Mouse (Mus musculus): ENCODE results near the gene Gm12789. TPM values are rescaled to one million over a fixed set of nuclear protein-coding genes. Genes with fewer than 3 reads are reported as not detected.
"Not testable (repeated sequence)": the region's sequence is repeated elsewhere in the genome, so short reads cannot be mapped to it uniquely, and the experiment has no call there.

Gene Gm12789
- not detected in 2 replicates for polyA plus RNA-seq (2012; rRNA removed)

DNA sequence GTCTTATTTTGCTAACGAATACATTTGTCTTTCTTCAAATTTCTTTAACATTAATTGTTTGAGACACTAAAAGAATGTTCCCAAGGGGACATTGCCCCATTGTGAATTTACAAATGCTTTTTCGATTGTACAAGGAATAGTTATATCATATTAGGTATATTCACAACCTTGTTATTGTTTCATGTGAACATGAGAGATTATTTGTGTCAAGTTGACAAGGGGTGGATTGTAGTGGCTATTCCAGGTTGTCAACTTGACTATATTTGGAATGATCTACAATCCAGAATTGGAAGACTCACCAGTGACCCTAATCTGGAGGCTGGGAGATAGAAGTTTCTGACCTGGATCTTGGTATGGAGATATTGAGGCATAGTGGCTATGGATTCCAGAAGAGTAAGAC lies at the start of gene Gm12789:
Gm12789 (plus strand) TSS at position 301 of the 400 bp plus-strand sequence.
- H3K4me1 ChIP-seq (ENCODE audit: control insufficient read depth, insufficient read depth, low read length); H3K27ac ChIP-seq (ENCODE audit: insufficient read depth, low read depth, low read length); H3K27me3 ChIP-seq (replicated peaks; ENCODE audit: control insufficient read depth, insufficient read depth, low read length); DNase-seq; H3K4me3 ChIP-seq (ENCODE audit: insufficient read depth, low read depth, low read length); H3K36me3 ChIP-seq (ENCODE audit: control insufficient read depth, insufficient read depth, low read length): not testable (repeated sequence)
- WGBS: 89% methylated on average over 2 of the region's 2 CpGs

DNA sequence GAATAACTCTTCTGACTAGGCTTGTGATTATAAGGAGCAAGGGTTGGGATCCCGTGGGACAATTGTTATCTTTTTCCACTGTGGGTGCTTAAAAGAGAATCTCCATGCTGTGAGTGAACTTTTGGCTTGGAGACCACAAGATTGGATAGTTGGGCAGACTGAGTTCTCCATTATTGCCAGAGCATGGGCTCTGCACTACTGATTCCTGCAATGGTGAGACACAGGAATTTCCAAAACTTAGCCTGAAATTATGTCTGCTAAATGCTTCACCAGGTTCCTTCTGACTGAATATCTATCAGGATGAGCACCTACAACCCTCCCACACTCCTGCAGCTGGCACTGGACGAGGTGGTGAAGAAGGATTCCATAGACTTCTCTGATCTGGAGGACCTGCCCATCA lies 46.3 kb upstream of the Gm12789 start, which contains the start of gene Gm12794:
Gm12794 (plus strand) TSS at position 301 of the 400 bp plus-strand sequence.
- 58% methylated on average over 2 of the region's 2 CpGs for WGBS
- not testable (repeated sequence) for H3K4me1 ChIP-seq (ENCODE audit: control insufficient read depth, insufficient read depth, low read length); H3K4me3 ChIP-seq (ENCODE audit: insufficient read depth, low read depth, low read length); H3K27ac ChIP-seq (ENCODE audit: insufficient read depth, low read depth, low read length); H3K27me3 ChIP-seq (replicated peaks; ENCODE audit: control insufficient read depth, insufficient read depth, low read length); DNase-seq; H3K36me3 ChIP-seq (ENCODE audit: control insufficient read depth, insufficient read depth, low read length)

DNA sequence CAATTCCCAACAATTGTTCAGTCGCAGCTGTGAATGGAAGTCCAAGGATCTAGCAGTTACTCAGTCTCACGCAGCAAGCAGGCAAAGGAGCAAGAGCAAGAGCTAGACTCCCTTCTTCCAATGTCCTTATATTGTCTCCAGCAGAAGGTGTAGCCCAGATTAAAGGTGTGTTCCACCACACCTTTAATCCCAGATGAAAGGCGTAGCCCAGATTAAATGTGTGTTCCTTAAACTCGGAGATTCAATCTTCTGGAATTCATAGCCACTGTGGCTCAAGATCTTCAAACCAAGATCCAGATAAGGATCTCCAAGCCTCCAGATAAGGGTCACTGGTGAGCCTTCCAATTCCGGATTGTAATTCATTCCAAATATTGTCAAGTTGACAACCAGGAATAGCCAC lies 5.5 kb upstream of the Gm12789 start, which contains the start of gene Gm12790:
Gm12790 (minus strand) TSS at position 101 of the 400 bp plus-strand sequence.
- not testable (repeated sequence) for H3K27ac ChIP-seq (ENCODE audit: insufficient read depth, low read depth, low read length); H3K27me3 ChIP-seq (replicated peaks; ENCODE audit: control insufficient read depth, insufficient read depth, low read length); H3K4me3 ChIP-seq (ENCODE audit: insufficient read depth, low read depth, low read length); DNase-seq; H3K36me3 ChIP-seq (ENCODE audit: control insufficient read depth, insufficient read depth, low read length); H3K4me1 ChIP-seq (ENCODE audit: control insufficient read depth, insufficient read depth, low read length)
- 93% methylated on average over 1 of the region's 5 CpGs for WGBS

DNA sequence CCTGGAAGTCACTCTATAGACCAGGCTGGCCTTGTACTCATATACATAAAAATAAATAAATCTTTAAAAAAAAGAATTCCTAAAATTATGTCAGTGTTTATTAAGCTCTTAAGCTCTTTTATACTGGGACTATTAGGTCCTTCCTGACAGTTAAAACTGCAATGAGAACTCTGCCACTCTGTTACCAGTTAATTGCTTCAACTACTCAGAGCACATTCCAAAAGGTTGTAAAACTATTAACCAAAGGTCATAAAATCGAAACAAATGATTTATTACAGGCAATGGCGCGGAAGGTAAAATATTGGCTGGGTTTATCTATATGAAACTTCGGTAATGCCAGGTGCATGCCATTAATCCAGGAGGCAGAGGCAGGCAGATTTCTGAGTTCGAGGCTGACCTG lies 748 bp upstream of the Gm12789 start:
- Histone ChIP-seq H3K27ac (ENCODE audit: insufficient read depth, low read depth, low read length) (no peak overlapping the region), H3K4me3 (ENCODE audit: insufficient read depth, low read depth, low read length) (no peak overlapping the region), H3K36me3 (ENCODE audit: control insufficient read depth, insufficient read depth, low read length) (no peaks in the 10 kb centered on the region), H3K4me1 (ENCODE audit: control insufficient read depth, insufficient read depth, low read length) (no peaks in the 10 kb centered on the region), H3K27me3 (replicated peaks; ENCODE audit: control insufficient read depth, insufficient read depth, low read length) (no peaks in the 10 kb centered on the region)
- TF ChIP-seq POLR2A (IDR thresholded peaks at IDR 0.05; ENCODE audit: low read depth, low read length): no peak
- TF ChIP-seq CTCF (conservative IDR thresholded peaks at IDR 0.05; ENCODE audit: insufficient read depth, insufficient read length, low read depth, low read length): no peak
- 53% methylated on average over 5 of the region's 5 CpGs for WGBS
- DNase-seq: no peak

DNA sequence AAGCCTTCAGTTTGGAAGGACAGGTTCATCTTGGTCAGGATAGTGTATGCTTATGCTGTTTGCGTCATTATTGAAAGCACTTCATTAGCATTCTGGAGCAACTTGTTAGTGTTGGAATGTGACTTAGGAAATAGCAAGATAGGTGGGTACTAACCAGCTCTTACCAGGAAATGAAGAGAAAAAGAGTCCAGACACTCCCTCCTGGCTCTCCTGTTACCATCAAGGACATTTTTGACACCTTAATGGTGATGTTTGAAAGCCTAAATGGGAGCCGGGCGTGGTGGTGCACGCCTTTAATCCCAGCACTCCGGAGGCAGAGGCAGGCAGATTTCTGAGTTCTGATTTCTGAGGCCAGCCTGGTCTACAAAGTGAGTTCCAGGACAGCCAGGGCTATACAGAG lies 11.0 kb downstream of the Gm12789 start:
- TF ChIP-seq POLR2A (IDR thresholded peaks at IDR 0.05; ENCODE audit: low read depth, low read length): no peak
- TF ChIP-seq CTCF (conservative IDR thresholded peaks at IDR 0.05; ENCODE audit: insufficient read depth, insufficient read length, low read depth, low read length): no peak
- Histone ChIP-seq H3K4me1 (ENCODE audit: control insufficient read depth, insufficient read depth, low read length) (no peaks in the 10 kb centered on the region), H3K27ac (ENCODE audit: insufficient read depth, low read depth, low read length) (no peak overlapping the region), H3K4me3 (ENCODE audit: insufficient read depth, low read depth, low read length) (no peak overlapping the region), H3K27me3 (replicated peaks; ENCODE audit: control insufficient read depth, insufficient read depth, low read length) (no peaks in the 10 kb centered on the region), H3K36me3 (ENCODE audit: control insufficient read depth, insufficient read depth, low read length) (no peaks in the 10 kb centered on the region)
- no peak for DNase-seq
- 77% methylated on average over 5 of the region's 5 CpGs for WGBS

DNA sequence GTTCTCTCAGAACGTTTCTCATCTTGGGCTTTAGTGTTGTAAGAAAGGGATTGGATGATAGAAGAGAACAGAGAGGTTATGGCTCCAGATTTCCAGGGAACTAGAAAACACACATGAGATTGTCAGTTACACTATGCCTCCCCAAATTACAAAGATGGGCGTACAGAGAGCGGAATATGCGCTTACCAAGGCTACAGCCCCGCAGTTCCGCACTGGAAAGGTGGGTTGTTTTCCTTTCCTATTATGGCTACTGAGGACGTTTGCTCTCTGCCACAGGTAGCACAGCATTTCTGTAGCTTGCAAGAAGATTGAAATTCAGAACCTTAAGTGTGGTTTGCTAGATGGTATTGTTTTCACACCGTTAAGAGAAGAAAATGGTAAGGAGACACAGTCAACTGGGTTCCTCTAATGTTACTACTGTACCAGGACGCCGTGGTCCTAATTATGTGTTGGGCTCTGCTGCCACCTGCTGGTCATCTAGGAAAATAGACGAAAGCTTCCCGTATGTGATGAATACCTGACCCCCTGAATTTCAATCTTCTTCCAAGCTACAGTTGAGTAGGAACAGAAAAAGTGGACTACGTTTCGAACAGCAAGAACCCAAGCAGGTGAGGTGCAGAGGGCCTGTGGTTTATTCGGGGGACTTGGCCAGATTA lies 12.0 kb downstream of the Gm12789 start:
- Histone ChIP-seq H3K4me3 (ENCODE audit: insufficient read depth, low read depth, low read length) (no peak overlapping the region), H3K36me3 (ENCODE audit: control insufficient read depth, insufficient read depth, low read length) (no peaks in the 10 kb centered on the region), H3K4me1 (ENCODE audit: control insufficient read depth, insufficient read depth, low read length) (no peaks in the 10 kb centered on the region), H3K27ac (ENCODE audit: insufficient read depth, low read depth, low read length) (no peak overlapping the region), H3K27me3 (replicated peaks; ENCODE audit: control insufficient read depth, insufficient read depth, low read length) (no peaks in the 10 kb centered on the region)
- DNase-seq: peak; percentile 69
- 35% methylated on average over 15 of the region's 15 CpGs for WGBS
- TF ChIP-seq POLR2A (IDR thresholded peaks at IDR 0.05; ENCODE audit: low read depth, low read length) (no peak), CTCF (conservative IDR thresholded peaks at IDR 0.05; ENCODE audit: insufficient read depth, insufficient read length, low read depth, low read length) (peak; percentile 85)

DNA sequence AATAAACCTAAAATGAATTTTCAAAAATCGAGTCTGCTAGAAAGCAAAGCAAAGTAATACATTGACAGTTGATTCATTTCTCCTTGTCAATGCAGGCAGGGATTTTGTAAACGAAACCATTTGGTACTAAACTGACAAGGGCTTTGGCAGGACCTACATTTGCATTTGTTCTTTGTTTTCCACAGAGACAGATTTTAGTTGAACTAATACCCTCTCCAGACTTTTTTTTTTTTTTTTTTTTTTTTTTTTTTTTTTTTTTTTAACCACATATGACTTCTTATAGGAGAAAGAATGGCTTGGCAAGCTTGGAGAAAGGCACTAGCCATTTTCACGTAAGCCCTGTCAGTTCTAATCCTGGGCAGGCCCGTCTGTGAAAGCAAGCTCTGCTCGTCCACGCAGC lies 40.2 kb downstream of the Gm12789 start:
- DNase-seq: no peak
- TF ChIP-seq CTCF (conservative IDR thresholded peaks at IDR 0.05; ENCODE audit: insufficient read depth, insufficient read length, low read depth, low read length): no peak
- TF ChIP-seq POLR2A (IDR thresholded peaks at IDR 0.05; ENCODE audit: low read depth, low read length): no peak
- Histone ChIP-seq H3K4me1 (ENCODE audit: control insufficient read depth, insufficient read depth, low read length) (no peaks in the 10 kb centered on the region), H3K4me3 (ENCODE audit: insufficient read depth, low read depth, low read length) (no peak overlapping the region), H3K27me3 (replicated peaks; ENCODE audit: control insufficient read depth, insufficient read depth, low read length) (no peaks in the 10 kb centered on the region), H3K36me3 (ENCODE audit: control insufficient read depth, insufficient read depth, low read length) (no peaks in the 10 kb centered on the region), H3K27ac (ENCODE audit: insufficient read depth, low read depth, low read length) (no peak overlapping the region)
- whole genome bisulfite sequencing: 91% methylated on average over 6 of the region's 6 CpGs

Other genes starting within 250 kb of the Gm12789 start
- gene B020004J07Rik, start 142.6 kb upstream of the Gm12789 start, polyA plus RNA-seq (2012; rRNA removed): not detected in 2 replicates
- gene C130073F10Rik, start 92.8 kb upstream of the Gm12789 start, polyA plus RNA-seq (2012; rRNA removed): not detected in 2 replicates
- not detected in 2 replicates for gene Gm12800, start 77.5 kb upstream of the Gm12789 start, polyA plus RNA-seq (2012; rRNA removed)
- not detected in 2 replicates for gene Gm12794, start 46.2 kb upstream of the Gm12789 start, polyA plus RNA-seq (2012; rRNA removed)
- not detected in 2 replicates for gene Gm12790, start 5.6 kb upstream of the Gm12789 start, polyA plus RNA-seq (2012; rRNA removed)
- 8.7 and 11.5 TPM in 2 replicates for gene Pde4b, start 100.9 kb downstream of the Gm12789 start, polyA plus RNA-seq (2012; rRNA removed)